Mouse (Mus musculus) left cerebral cortex, adult 8-10 months (tissue): ENCODE data around the gene Trim2. TPM values are rescaled to one million over a fixed set of nuclear protein-coding genes. Genes with fewer than 3 reads are reported as not detected.
A peak's percentile ranks its signal among the peaks of the same experiment; 100 is the strongest.

Experiments used
- DNase-seq, 2 experiments: peaks; one replicate each; pipeline ENCODE4 v3.0.0; 2022; ENCODE audit warnings: low spot score in 2 of 2
- total RNA-seq, 4 experiments: library from RNA; stranded (reverse); gene quantifications; 2 replicates each; pipeline ENCODE4 v1.2.4; 2022

Trim2 gene
- total RNA-seq, 4 experiments from 2014 or later = 252 to 273 (median 260) TPM

- DNase-seq = no peak
Measured at GRCm38 (mm10) chr3:84324000-84324399, 17.3 kb upstream of the Trim2 start.

- no peak for DNase-seq
Measured at GRCm38 (mm10) chr3:84319504-84319903, 12.8 kb upstream of the Trim2 start.

- DNase-seq = no peak
Measured at GRCm38 (mm10) chr3:84318865-84319264, 12.2 kb upstream of the Trim2 start.

GRCm38 (mm10) chr3:84314651-84315191, 8.0 kb upstream of the Trim2 start:
- no peak for DNase-seq

- DNase-seq = no peak
Measured at GRCm38 (mm10) chr3:84313801-84314541, 7.3 kb upstream of the Trim2 start.

- peak in 1 of 2 experiments; percentile 41 for DNase-seq
Measured at GRCm38 (mm10) chr3:84313003-84313800, 6.5 kb upstream of the Trim2 start.

GRCm38 (mm10) chr3:84312326-84312725, 5.6 kb upstream of the Trim2 start:
- no peak for DNase-seq

- no peak for DNase-seq
Measured at GRCm38 (mm10) chr3:84307516-84307915, 839 bp upstream of the Trim2 start.

GRCm38 (mm10) chr3:84305722-84306510, 761 bp downstream of the Trim2 start:
- DNase-seq = no peak

GRCm38 (mm10) chr3:84305010-84305692, 1.5 kb downstream of the Trim2 start:
- peak; percentile 52 to 87 for DNase-seq

GRCm38 (mm10) chr3:84304339-84305009, 2.2 kb downstream of the Trim2 start:
- DNase-seq = peak; percentile 57 to 61

GRCm38 (mm10) chr3:84303395-84303949, 3.2 kb downstream of the Trim2 start:
- DNase-seq = no peak

- no peak for DNase-seq
Measured at GRCm38 (mm10) chr3:84302273-84302672, 4.4 kb downstream of the Trim2 start.

- no peak for DNase-seq
Measured at GRCm38 (mm10) chr3:84301674-84302073, 5.0 kb downstream of the Trim2 start.

GRCm38 (mm10) chr3:84298186-84298585, 8.5 kb downstream of the Trim2 start:
- no peak for DNase-seq

- DNase-seq = no peak
Measured at GRCm38 (mm10) chr3:84296676-84297075, 10.0 kb downstream of the Trim2 start.

- no peak for DNase-seq
Measured at GRCm38 (mm10) chr3:84294734-84295133, 11.9 kb downstream of the Trim2 start.

- DNase-seq = no peak
Measured at GRCm38 (mm10) chr3:84293666-84294595, 12.7 kb downstream of the Trim2 start.

GRCm38 (mm10) chr3:84292238-84292637, 14.4 kb downstream of the Trim2 start:
- no peak for DNase-seq
